Comparison of ENCODE assay signal across 10 mouse cellular contexts in the genomic region with DNA sequence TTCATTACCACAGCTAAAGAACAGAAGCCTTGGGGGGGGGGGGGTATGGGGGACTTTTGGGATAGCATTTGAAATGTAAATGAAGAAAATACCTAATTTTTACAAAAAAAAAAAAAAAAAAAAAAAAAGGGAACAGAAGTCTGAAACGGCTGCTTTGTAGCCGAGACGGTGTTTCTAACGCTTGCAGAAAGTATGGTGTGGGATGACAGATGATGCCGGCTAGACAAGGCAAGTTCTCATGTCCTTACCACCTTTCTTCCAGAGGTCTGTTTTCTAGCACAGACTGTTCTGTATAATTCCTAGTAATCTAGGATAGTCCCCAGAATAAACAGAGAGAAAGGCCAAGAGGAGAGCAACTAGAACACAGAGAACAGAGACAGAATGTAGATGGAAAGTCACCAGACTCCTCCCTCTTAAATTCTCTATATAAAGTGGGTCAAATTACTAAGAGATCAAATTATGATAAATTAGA.
DNase-seq lines count a peak whose midpoint lies in the region; ATAC-seq and TF ChIP-seq lines count a peak whose summit lies in the region.
"Had no signal": no experiment of that assay in that cellular context is flagged by ENCODE, and none has a peak within 500 bp of the region (broad histone marks: within the 10 kb centered on the region; RNA-seq: fewer than 3 reads in every experiment).

No protein-coding gene starts in this region.

- H3K4me3 ChIP-seq in spleen, adult 2 months (ENCODE audit: extremely low read depth, insufficient read depth, insufficient read length), result peak overlapping the region; percentile 49
- H3K4me3 ChIP-seq in limb, embryonic 13.5 days, result peak overlapping the region; percentile 11; the same call in 1 of the 2 replicates
- H3K4me3 ChIP-seq in stomach, embryonic 15.5 days (replicated peaks), result no peak overlapping the region

- no peaks in the 10 kb centered on the region for H3K36me3 ChIP-seq in spleen, adult 2 months (ENCODE audit: control insufficient read depth, insufficient read depth, low read length)
- no peaks in the 10 kb centered on the region for H3K36me3 ChIP-seq in limb, embryonic 13.5 days
- no peaks in the 10 kb centered on the region for H3K36me3 ChIP-seq in stomach, embryonic 15.5 days

- no peaks in the 10 kb centered on the region for H3K27me3 ChIP-seq in spleen, adult 2 months (ENCODE audit: control insufficient read depth, insufficient read depth, low read length)
- no peaks in the 10 kb centered on the region for H3K27me3 ChIP-seq in limb, embryonic 13.5 days
- no peaks in the 10 kb centered on the region for H3K27me3 ChIP-seq in stomach, embryonic 15.5 days (replicated peaks)

- H3K9ac ChIP-seq in limb, embryonic 13.5 days, result no peak overlapping the region
- no peak overlapping the region for H3K9ac ChIP-seq in stomach, embryonic 15.5 days

- intact Hi-C loops in heart, postnatal 14 days (cut with DNase I), result no loop called here

- peaks cover 10% of the 10 kb centered on the region for H3K4me1 ChIP-seq in spleen, adult 2 months (ENCODE audit: control insufficient read depth, insufficient read depth, insufficient read length)
- peaks cover 34% of the 10 kb centered on the region for H3K4me1 ChIP-seq in limb, embryonic 13.5 days
- peaks cover 2% of the 10 kb centered on the region; the same call in 1 of the 2 replicates for H3K4me1 ChIP-seq in stomach, embryonic 15.5 days

- H3K4me2 ChIP-seq in limb, embryonic 13.5 days (replicated peaks), result peak overlapping the region; percentile 64
- H3K4me2 ChIP-seq in stomach, embryonic 15.5 days, result peak overlapping the region; percentile 58

- TF ChIP-seq POLR2A in spleen, adult 2 months (IDR thresholded peaks at IDR 0.05; ENCODE audit: low read depth, low read length), result no peak

- peak overlapping the region; percentile 84; the same call in 1 of the 2 replicates for H3K27ac ChIP-seq in spleen, adult 2 months (ENCODE audit: insufficient read depth, low read length)
- peak overlapping the region; percentile 88; the same call in 1 of the 2 replicates for H3K27ac ChIP-seq in limb, embryonic 13.5 days
- H3K27ac ChIP-seq in stomach, embryonic 15.5 days, result peak overlapping the region; percentile 79; the same call in 1 of the 2 replicates

- TF ChIP-seq CTCF in spleen, adult 2 months (IDR thresholded peaks at IDR 0.05; ENCODE audit: extremely low read depth, insufficient read depth, insufficient read length, insufficient replicate concordance), result no peak

- no peaks in the 10 kb centered on the region for H3K9me3 ChIP-seq in limb, embryonic 13.5 days
- no peaks in the 10 kb centered on the region for H3K9me3 ChIP-seq in stomach, embryonic 15.5 days

- DNase-seq in heart, adult 8-10 months (ENCODE audit: low spot score), result peak; percentile 65
- DNase-seq in heart, postnatal 14 days, result no peak
- DNase-seq in spleen, adult 2 months (ENCODE audit: low read depth in 1 of 2, low spot score in 2 of 2), result no peak
- no peak for DNase-seq in spleen, adult 18-20 months
- no peak for DNase-seq in left cerebral cortex, adult 11 months (ENCODE audit: low spot score)
- DNase-seq in ovary, postnatal 14 days (ENCODE audit: low spot score), result no peak
- DNase-seq: adrenal gland, postnatal 36 days; B cell, adult 2 months had no signal

- ATAC-seq in limb, embryonic 13.5 days (ENCODE audit: low FRiP score, low read depth), result no peak
- ATAC-seq in stomach, embryonic 15.5 days (ENCODE audit: insufficient read depth, low FRiP score, low read depth), result no peak

- 7% methylated on average over 5 of the region's 5 CpGs for WGBS in spleen, adult 2 months
- WGBS in limb, embryonic 13.5 days, result 26% methylated on average over 5 of the region's 5 CpGs
- 16% methylated on average over 5 of the region's 5 CpGs for WGBS in stomach, embryonic 15.5 days
